Mouse (Mus musculus) stomach, postnatal 0 days (tissue): ENCODE data around the gene Zbed5. TPM values are rescaled to one million over a fixed set of nuclear protein-coding genes. Genes with fewer than 3 reads are reported as not detected.

ENCODE experiments used
- ATAC-seq: fragments of 200-750 bp; cut with Nextera tagmentation; 2 replicates; pipeline ENCODE4 v1.8.0; 2017; ENCODE audit not compliant: low FRiP score, low TSS enrichment
- DNase-seq: peaks from one replicate; pipeline ENCODE4 v3.0.0-alpha.2; 2016; ENCODE audit warnings: low spot score
- H3K27ac ChIP-seq: fragments of 300-500 bp; sonication (generic); replicated peaks from 2 replicates; pipeline ENCODE4 v1.5.1; 2014; ENCODE audit warnings: mild to moderate bottlenecking, control low read depth
- H3K27me3 ChIP-seq: fragments of 300-500 bp; sonication (generic); 2 replicates; pipeline ENCODE4 v1.6.1; 2014; ENCODE audit warnings: low read length; ENCODE audit not compliant: control insufficient read depth, insufficient read depth
- H3K36me3 ChIP-seq: fragments of 300-500 bp; sonication (generic); 2 replicates; pipeline ENCODE4 v1.6.1; 2014; ENCODE audit warnings: low read length, mixed read lengths; ENCODE audit not compliant: control insufficient read depth, insufficient read depth
- H3K4me1 ChIP-seq: fragments of 300-500 bp; sonication (generic); replicated peaks from 2 replicates; pipeline ENCODE4 v1.6.1; 2014; ENCODE audit warnings: antibody characterized with exemption; ENCODE audit not compliant: control insufficient read depth, insufficient read depth
- H3K4me2 ChIP-seq: fragments of 300-500 bp; sonication (generic); replicated peaks from 2 replicates; pipeline ENCODE4 v1.6.1; 2014; ENCODE audit warnings: low read depth, mild to moderate bottlenecking, control low read depth, moderate library complexity
- H3K4me3 ChIP-seq: fragments of 300-500 bp; sonication (generic); 2 replicates; pipeline ENCODE4 v1.5.1; 2014; ENCODE audit warnings: low read depth, low read length, control low read depth
- H3K9ac ChIP-seq: fragments of 300-500 bp; sonication (generic); 2 replicates; pipeline ENCODE4 v1.6.1; 2014; ENCODE audit warnings: mild to moderate bottlenecking, low read length, control low read depth, mixed read lengths
- H3K9me3 ChIP-seq: fragments of 300-500 bp; sonication (generic); 2 replicates; pipeline ENCODE4 v1.6.1; 2016; ENCODE audit warnings: low read length; ENCODE audit not compliant: control insufficient read depth
- CTCF ChIP-seq: IDR thresholded peaks from 2 replicates; pipeline ENCODE4 v1.5.1; 2016; ENCODE audit warnings: antibody characterized with exemption, low read depth, mild to moderate bottlenecking, moderate library complexity
- EP300 ChIP-seq: optimal IDR thresholded peaks from 2 replicates; pipeline ENCODE3; 2016; ENCODE audit warnings: antibody characterized with exemption
- WGBS: fragments of 180-500 bp; shearing (Covaris S2); extraction: QIAGEN DNeasy Blood & Tissue Kit; methylation state at CpG from one replicate; pipeline ENCODE4 v1.1.7; 2014; 5-methylcytosine and 5-hydroxymethylcytosine counted together
- polyA plus RNA-seq: library from polyadenylated mRNA; unstranded; fragments of >200 nt; fragmentation: Nextera tagmentation; extraction: Ambion mirVana; gene quantifications from 2 replicates; pipeline ENCODE4 v1.2.1, GENCODE M21; 2015

Zbed5 gene
- polyA plus RNA-seq, result 1.8 and 2.6 TPM in 2 replicates

DNA sequence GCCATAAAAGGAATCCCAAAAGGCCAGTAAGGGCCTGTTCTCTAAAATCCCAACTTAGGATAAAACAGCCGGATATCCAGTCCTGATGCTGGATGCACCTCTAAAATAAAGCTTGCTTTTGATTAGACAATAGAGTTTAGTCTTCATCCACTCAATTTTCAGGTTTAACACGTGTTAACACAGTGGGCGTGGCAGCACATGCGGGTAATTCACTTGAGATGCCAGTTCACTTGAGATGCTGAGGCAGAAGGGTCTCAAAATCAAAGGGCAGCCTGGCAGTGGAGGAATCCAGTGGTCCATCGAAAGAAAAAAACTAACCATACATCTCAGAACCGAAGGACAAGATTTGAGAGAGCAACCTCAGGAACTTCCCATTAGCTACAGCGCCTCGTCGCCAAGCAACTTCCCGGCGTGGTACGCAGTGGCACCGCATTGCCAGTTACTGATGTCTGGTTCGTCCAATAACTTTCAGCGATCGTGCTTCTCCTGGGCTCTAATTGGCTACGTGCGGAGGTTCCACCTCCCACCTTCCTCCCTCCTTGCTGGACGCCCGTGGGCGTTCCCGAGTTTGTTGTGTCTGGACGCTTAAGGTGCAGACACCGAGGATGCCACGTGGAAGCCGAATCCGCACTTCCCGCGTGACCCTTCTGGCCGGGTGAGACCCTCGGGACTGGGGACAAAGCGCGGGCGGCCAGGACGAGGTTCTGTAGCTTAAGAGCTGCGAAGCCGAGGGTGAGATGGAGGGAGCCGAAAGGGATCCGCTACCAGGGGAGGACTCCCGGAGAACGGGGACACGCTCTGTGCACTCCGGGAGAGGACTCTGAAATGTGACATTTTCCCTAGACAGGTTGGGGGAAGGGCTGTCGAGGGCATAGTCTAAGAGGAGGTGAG, at the start of gene Zbed5:
Gene Zbed5, plus strand, starts transcription at position 526 of the 891 bp plus-strand sequence.
- Histone ChIP-seq H3K9ac (peak within 1 kb of the TSS; percentile 63), H3K4me1 (no peaks in the 10 kb centered on the region), H3K4me2 (peak within 1 kb of the TSS; percentile 82), H3K27me3 (no peaks in the 10 kb centered on the region), H3K4me3 (peak within 1 kb of the TSS; percentile 48), H3K9me3 (no peaks in the 10 kb centered on the region), H3K27ac (no peak within 1 kb of the TSS), H3K36me3 (no peaks in the 10 kb centered on the region)
- peak; percentile 100 for ATAC-seq
- 3% methylated on average over 44 of the region's 44 CpGs for WGBS
- TF ChIP-seq CTCF (no peak), EP300 (no peak)
- peak; percentile 91 for DNase-seq

DNA sequence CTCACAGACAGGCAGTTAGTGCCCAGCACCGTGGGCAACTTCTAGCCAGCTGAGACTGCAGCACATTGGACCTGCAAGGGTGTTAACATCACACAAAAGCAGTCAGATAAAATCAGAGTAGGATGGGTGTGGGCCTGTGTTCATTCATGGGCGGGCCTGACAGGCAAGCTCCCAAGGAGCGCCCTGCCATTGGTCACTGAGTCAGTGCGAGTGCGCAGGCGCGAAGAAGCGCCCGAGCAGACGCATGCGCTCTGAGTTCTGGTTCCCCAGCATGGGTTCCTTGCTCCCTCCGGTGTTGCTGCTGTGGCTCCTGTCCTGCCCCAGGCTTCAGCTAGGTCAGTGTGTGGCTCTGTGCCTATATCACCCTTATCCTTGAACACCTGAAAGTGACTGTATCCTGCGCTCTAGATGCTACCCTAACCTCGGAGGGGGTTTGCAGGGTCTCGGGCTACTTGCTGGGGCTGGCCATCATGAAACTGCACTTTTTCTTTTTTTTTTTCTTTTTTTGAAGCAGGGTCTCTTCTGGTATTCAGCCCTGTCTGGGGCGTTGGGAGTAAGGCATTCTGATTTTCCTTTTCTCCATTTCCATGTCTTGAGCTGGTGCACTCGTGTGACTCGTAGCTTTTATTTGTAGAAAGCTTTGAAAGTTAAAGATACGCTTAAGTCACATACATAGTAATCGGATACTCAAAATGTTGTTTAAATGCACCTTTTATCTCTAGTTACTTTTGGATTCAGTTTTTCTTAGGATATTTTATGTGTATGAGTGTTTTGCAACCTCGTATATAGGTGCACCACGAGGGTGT, 48.6 kb upstream of the Zbed5 start, which contains the start of gene Sumf2:
Gene Sumf2, plus strand, starts transcription at position 235 of the 806 bp plus-strand sequence.
- peak within 1 kb of the TSS; percentile 69 for H3K4me3 ChIP-seq
- no peaks in the 10 kb centered on the region for H3K9me3 ChIP-seq
- 4% methylated on average over 22 of the region's 22 CpGs for WGBS
- H3K4me1 ChIP-seq, result no peaks in the 10 kb centered on the region
- H3K27me3 ChIP-seq, result no peaks in the 10 kb centered on the region
- peak within 1 kb of the TSS; percentile 72 for H3K9ac ChIP-seq
- TF ChIP-seq CTCF, result 0 out of 2 replicates have a peak, but pooled peaks have one; percentile 14
- no peak for TF ChIP-seq EP300
- DNase-seq, result peak; percentile 96
- peaks cover 12% of the 10 kb centered on the region for H3K36me3 ChIP-seq
- H3K4me2 ChIP-seq, result peak within 1 kb of the TSS; percentile 54
- no peak within 1 kb of the TSS; the same call in 1 of the 2 replicates for H3K27ac ChIP-seq
- ATAC-seq, result peak; percentile 99

DNA sequence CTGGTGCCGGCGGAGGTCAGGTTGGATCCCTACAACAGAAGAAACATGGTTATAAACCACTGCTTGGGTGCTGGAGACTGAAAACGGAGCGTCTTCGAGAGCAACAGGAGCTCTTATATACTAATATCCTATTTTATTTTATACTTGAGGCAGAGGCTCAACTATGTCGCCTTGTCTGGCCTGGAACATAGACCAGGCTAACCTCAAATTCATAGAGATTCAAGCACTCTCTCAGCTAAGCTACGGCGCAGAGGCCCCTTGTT, 48.0 kb upstream of the Zbed5 start:
- Histone ChIP-seq H3K27me3 (no peaks in the 10 kb centered on the region), H3K4me1 (no peaks in the 10 kb centered on the region), H3K4me3 (peak overlapping the region; percentile 69), H3K4me2 (peak overlapping the region; percentile 54), H3K9me3 (no peaks in the 10 kb centered on the region), H3K9ac (peak overlapping the region; percentile 72), H3K36me3 (peaks cover 12% of the 10 kb centered on the region), H3K27ac (no peak overlapping the region)
- no peak for DNase-seq
- TF ChIP-seq CTCF (no peak), EP300 (no peak)
- no peak for ATAC-seq
- 35% methylated on average over 8 of the region's 8 CpGs for WGBS

DNA sequence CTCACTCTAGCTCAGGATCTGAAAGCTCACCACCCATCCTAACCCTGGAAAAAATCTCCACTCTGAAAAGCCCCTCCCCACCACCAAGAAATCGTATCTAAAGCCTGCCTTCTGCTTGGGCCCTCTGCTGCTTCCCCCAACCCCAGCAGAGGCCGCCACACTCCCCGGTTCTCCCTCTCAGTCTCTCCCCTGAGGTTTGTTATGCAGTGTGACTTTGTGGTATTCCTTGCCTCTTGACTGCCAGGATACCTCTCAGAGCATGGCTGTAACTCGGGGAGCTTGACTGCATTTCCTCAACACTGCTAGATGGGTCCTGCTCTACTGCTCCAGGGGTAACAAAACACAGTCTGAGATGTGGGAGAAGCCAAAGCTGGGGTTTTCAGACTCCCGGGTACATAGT, 40.4 kb upstream of the Zbed5 start:
- Histone ChIP-seq H3K27me3 (no peaks in the 10 kb centered on the region), H3K9me3 (no peaks in the 10 kb centered on the region), H3K36me3 (peaks cover 4% of the 10 kb centered on the region; the same call in 1 of the 2 replicates), H3K27ac (no peak overlapping the region), H3K4me1 (no peaks in the 10 kb centered on the region), H3K4me3 (no peak overlapping the region), H3K4me2 (no peak overlapping the region), H3K9ac (no peak overlapping the region)
- ATAC-seq, result no peak
- 54% methylated on average over 5 of the region's 5 CpGs for WGBS
- no peak for DNase-seq
- TF ChIP-seq CTCF (no peak; the same call in 1 of the 2 replicates), EP300 (no peak)

DNA sequence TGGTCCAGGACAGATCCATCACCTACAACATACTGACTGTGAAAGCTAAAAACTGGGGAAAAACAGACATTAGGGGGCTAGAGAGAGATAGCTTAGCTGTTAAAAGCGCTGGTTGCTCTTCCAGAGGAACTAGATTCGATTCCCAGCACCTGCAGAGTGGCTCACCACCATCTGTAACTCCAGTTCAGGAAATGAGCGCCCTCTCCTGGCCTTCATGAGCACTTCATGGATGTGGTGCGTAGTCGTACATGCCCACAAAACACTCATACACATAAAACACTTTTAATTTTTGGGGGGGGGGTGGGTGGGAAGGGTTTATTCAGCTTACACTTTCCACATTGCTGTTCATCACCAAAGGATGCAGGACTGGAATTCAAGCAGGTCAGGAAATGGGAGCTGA, 39.1 kb upstream of the Zbed5 start:
- WGBS, result 88% methylated on average over 5 of the region's 5 CpGs

More for the DNA sequence above, 39.1 kb upstream of the Zbed5 start:
- DNase-seq (no peak), ATAC-seq (no peak)
- no peaks in the 10 kb centered on the region for H3K4me1 ChIP-seq
- no peaks in the 10 kb centered on the region for H3K27me3 ChIP-seq
- no peak overlapping the region for H3K9ac ChIP-seq
- no peak overlapping the region for H3K27ac ChIP-seq
- no peak overlapping the region for H3K4me2 ChIP-seq
- H3K4me3 ChIP-seq, result no peak overlapping the region
- H3K9me3 ChIP-seq, result no peaks in the 10 kb centered on the region
- TF ChIP-seq EP300 (no peak), CTCF (peak; percentile 24)
- peaks cover 4% of the 10 kb centered on the region; the same call in 1 of the 2 replicates for H3K36me3 ChIP-seq
